Mouse (Mus musculus) kidney, adult 9 months (tissue): Measurements from ENCODE around the gene Gsk3b.
"Not testable (repeated sequence)": the region's sequence is repeated elsewhere in the genome, so short reads cannot be mapped to it uniquely, and the experiment has no call there.

ENCODE experiments used
- DNase-seq: peaks from one replicate; pipeline ENCODE4 v3.0.0; 2022

Gsk3b gene

DNA sequence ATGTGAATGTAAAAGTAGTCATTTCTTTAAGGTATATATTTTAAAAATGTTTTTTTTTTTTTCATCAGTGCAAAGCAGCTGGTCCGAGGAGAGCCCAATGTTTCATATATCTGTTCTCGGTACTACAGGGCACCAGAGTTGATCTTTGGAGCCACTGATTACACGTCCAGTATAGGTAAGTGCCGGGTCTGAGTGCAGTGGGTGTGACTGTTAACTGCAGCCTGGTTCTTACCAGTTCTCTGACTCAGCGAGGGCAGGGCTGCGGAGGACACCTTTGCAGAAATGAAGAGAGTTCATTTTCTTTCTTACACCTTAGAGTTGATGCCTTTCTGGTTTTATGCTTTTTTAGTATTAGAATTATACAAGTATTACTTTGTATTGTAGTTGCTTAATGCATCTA, 102.7 kb downstream of the Gsk3b start:
- DNase-seq: no peak

DNA sequence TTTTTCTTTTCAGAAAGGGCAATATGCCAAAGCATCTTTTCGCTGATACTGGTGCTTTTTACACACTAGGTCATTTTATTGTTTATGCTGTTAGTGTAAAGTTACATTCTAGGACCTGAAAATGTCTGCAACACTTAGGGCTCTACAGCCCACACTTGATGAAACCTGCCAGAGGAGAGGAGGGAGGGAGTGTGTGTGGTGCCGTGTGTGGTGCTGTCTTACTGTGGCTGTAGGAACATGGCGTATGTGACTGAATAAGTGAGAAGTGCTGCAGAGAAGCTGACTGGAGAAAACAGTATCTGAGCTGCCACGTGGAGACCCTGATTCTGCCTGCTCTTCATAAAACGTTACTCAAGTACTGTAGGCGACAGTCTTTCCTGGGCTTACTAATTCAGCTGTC, 103.8 kb downstream of the Gsk3b start:
- DNase-seq: no peak

DNA sequence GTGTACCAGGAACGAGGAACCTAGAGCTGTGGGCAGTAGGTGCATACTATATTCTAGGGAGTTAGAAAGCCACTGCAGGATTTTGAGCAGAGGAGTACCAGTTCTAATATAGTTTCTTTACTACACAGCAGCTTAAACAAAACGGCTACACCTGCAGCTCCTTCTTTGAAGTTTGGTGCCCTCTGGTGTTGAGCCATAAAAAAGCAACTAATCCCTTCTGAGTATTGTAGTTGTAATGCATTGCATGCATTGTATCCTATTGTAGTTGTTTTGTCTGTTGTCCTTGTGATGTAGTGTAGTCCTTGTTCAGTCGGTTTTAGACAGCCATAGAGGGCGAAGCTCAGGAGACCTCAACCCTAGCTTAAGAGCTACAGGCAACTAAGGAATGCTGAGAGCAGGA, 108.5 kb downstream of the Gsk3b start:
- peak; percentile 74 for DNase-seq

DNA sequence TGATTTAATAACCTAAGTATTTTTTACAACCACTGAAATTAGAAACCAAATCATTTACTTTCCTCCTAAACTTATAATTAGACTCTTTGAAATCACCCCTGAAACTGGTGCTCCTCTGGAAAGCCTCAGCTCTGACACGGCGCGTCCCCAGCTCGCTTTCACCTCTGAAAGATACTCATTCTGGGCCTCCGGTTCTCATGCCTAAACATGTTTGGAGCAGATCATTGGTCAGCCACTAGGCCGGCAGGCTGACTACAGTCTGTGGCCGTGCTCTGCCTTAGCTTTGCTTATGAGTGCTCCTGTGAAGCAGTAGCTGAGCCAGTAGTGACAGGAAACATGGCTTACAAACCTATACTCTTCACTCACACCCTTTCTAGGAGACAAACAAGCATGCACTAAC, 116.5 kb downstream of the Gsk3b start:
- no peak for DNase-seq

DNA sequence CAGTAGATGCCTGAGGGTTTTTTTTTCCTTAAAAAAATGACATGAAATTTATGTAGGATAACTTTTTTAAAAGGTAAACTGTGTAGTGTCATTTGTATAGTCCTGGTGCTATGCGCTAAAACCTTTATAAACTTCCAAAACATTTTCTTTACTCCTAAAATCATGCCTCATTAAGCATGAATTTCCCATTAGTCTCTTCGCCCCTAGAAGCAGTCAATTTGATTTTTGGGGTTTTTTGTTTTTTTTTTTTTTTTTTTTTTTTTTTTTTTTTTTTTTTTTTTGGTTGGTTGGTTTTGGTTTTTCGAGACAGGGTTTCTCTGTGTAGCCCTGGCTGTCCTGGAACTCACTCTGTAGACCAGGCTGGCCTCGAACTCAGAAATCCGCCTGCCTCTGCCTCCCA, 133.7 kb downstream of the Gsk3b start:
- DNase-seq: not testable (repeated sequence)

DNA sequence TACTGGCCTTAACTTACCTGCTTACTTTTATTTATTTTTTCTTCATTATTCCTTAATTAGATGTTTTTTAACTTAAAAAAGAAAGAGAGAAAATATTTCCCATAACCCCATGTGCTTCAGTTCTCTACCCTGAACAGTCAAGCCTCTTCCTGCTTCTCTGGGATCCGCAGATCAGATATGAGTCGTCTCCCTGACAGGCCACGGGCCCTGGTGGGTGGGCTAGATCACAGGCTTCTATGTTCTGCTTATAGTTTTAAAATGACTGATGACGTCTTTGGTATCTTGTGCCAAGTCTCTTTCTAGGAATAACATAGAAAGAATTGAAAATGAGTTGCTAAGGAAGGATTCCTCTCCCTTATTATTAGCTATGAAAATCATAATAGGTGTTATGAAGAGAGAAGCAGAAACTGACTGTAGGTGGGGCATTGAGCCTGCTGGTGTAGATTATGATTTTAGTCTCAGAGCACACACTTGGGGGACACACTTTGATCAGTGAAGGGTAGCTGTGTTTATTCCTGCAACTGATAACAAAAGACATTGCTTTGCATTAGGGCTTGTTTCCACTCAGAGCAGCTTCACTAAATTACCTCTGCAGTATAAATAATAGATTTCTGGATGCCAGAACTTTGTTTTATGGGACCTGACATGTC, 148.3 kb downstream of the Gsk3b start:
- DNase-seq: no peak

DNA sequence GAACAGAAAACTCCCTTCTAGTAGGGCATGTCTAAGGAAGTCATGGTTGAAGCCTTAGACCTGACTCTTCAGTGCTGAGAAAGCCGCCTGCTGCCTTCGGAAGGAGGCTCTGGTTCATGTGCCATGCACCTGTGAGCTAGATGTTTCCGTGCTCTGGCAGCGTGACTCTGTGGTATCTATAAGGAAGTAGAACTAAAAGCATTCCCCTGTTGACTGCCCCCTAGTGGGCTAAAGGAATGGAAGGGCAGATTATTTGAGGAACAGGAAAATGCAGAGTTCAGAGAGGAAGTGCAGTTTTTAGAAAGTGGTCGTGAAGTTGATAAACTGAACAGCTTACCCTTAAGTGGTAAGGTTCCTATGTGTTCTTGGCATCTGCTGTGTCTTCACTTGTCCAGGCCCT, 150.9 kb downstream of the Gsk3b start:
- peak; percentile 46 for DNase-seq

DNA sequence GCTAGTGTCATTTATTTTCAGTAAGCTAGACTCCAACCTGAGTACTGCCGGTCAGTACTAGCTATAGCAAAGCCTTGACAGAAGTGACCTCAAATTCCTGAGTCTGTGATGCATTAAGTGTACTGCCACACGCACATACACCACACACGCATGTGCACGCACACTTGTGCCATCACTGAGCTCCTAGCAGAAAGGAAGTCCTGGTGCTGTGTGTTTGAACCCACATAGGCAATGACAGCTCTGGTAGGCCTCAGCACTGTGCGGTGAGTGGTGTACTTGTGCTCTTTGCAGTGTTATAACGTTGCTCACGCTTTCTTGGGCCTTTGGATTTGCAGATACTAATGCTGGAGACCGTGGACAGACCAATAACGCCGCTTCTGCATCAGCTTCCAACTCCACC, 151.4 kb downstream of the Gsk3b start:
- DNase-seq: no peak

DNA sequence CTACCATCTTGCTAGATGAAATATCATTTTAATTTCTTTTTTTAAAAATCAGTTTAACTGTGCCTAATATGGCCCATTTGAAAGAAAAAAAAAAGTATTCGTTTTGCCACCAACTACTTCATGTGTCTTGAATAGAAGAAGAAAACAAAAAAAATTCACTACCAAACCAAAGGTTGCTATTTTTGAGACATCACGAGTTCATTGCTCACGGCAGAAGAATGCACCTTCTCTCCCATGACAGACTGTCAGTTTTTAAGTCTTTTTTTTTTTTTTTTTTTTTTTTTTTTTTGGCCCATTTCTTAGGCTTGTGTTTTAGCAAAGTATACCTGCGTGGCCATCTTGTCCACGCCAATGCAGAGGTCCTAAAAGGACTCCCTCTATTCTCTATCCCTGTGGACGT, 155.3 kb downstream of the Gsk3b start:
- DNase-seq: no peak

DNA sequence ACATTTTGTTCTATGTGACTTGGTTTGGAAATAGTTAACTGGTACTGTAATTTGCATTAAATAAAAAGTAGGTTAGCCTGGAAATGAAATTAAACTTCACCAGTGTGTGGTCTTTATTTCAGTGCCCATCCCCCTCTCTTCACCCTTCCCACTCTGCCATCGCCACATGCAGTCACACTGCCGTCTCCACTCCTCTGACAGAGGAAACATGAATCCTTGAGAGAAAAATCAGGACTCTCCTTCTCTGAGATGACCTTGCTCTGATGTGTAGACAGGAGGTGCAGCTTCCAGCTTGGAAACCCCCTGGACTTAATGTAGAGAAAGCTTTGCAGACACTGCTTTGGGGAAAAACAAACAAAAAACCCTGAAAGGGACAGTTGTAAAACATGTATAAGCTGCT, 156.6 kb downstream of the Gsk3b start:
- DNase-seq: no peak

DNA sequence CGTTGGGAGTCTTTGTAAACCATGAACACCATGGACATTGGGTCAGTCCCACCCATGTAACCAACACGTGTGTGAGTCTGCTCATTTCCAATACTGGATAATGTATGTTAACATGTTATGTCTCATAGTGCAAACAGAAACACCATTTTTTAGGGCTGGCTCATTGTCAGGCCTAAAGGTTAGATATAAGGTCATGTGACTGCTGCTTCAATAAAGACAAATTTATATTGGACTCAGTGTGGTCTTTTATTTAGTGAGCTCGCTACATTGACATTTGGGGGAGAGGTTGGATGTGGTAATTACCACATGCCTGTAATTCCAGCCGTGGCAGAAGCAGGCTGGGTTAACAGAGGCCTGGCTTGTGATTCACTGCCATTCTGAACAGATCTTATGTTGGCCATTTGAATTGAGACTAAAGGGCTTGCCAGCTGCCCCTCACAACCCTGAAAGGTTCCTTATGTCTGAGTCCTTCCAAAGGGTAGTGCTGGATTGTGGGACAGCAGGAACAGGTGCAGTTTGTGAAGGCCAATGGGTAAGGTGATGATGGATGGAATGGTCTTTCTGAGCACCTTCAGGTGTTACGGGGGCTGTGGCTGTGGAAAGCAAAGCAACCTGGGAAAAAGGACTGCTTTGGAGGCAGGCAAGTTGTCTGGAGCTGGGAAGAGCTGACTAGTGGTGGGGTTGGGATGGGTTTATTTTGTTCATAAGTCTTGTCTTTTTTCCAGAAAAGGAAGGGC, 157.2 kb downstream of the Gsk3b start:
- DNase-seq: no peak

DNA sequence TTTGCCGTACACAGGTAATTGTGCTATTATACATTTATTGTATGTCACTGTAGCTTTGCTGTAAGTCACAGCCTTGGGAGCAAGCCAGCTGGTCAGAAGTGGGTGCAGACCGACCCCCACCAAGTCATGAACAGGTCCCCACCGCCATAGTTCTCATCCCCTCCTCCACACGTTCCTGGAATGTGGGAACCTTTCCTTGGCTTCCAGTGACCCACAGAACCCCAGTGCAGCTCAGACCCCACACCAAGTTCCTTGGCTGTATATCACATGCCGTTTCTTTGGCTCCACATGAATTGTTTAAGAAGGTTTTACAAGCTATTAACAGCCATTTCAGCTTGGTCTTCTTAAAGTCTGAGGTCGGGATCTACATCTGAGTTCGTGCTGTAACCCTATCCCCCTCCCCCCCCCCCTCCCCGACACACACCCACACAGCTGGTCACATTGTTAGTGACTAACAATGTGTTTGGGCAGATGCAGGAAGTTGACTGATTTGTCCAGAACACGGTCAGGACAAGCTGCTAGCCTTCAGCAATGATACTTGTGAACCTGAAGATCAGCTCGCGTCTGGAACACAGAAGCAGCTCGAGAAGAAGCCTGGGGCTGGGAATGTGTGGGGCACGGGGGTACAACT, 159.6 kb downstream of the Gsk3b start:
- no peak for DNase-seq

DNA sequence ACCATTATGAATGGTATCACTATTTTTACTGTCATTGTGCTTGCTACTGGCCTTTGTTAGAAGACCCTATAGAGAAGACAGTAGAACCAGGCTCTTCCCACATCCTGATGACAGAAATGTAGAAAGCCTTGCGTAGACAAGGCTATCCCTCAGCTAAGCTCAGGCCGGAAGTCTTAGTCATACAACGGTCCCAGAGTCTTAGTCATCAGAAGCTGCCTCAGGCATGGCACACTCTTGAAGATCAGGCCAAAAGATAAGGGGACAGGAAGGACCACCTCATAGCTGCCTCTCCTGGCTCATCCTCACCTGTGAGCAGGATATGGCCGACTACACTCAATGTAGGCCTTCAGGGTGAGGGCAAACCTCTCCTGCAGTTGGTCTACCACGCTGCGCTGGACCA, 161.7 kb downstream of the Gsk3b start:
- DNase-seq: no peak

DNA sequence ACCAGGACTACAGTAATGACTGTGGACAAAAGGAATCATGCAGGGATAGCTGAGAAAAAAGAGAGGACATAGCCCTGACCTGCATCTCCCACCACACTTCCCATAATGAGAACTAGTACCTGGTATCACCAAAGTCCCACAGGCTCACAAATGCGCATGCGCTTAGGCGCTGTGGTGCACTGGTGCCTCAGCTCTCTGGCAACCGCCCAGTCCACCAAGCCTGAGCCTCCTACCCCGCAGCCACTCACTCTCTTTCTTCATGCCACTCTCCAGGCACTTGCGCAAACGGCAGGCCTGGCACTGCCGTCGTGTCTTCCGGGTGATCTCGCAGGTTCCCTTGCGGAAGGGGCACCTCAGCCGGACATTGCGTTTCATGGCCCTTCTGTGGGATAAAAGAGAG, 165.2 kb downstream of the Gsk3b start:
- no peak for DNase-seq

DNA sequence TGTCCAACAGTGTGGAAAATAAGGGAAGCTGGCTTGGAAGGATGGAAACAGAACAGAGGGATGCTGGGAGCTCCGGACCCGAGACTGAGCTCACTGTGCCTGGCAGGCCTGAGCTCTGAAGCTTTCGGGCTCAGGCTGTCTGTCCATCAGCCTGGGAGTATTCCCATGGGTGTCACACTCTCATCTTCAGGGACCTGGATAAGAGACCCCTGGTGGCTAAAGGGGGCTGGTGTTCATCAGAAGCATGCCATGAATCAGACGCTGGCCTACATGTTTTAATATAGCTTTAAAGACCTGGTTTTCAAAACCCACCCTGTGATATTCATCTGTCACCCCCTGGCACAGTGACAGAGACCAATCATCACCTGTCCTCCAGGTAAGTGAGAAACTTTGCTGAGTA, 166.3 kb downstream of the Gsk3b start:
- no peak for DNase-seq

DNA sequence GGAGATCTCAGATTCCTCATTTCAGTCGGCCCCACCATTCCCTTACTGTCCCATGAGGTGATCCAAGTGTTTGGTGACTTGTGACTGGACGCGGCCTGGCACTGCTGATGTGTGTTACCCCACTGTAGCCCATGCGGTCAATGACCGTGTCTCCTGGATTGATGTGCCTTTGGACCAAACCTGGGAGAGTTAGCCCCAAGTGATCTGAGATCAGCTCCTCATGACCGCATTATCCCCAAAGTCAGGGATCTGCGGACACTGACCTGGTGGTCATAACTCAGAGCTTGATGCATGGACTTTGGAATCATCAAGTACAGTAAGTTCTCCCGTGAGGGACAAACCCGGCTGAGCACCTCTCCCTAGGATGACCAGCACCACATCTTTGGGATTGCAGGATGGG, 167.1 kb downstream of the Gsk3b start:
- DNase-seq: peak; percentile 70

DNA sequence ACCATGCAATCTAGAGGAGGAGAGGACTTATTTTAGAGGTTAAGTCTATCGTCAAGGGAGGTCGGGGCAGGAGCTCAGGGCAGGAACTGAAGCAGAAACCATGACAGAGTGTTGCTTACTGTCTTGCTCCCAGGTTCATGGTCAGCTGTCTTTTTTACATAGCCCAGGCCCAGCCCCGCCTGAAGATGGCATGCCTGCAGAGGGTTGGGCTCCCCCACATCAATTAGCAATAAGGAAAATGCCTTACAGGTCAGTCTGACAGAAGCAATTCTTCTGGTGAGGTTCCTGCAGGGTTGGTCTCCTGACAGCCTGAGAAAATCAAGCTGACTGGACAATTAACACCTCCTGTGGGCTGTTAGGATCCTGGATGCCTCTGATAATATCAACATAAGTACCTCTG, 182.8 kb downstream of the Gsk3b start:
- DNase-seq: no peak

DNA sequence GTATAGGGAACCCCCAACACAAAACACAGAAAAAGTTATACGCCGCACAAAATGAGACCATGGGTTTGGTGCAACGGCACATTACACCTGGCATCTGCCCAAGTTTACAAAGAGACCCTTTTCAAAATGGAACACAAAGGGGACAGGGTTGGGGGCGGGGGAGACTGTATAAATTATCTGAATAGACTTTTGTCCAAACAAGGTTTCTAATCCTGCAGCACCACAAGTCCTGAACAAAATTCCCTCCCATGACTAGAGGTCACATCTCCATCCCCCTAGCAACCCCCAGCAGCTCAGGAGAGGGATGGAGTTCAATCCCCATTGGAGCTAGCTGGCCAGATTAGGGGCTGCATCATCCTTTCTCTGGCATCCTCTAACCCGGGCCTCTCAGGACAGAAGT, 183.7 kb downstream of the Gsk3b start:
- DNase-seq: no peak

DNA sequence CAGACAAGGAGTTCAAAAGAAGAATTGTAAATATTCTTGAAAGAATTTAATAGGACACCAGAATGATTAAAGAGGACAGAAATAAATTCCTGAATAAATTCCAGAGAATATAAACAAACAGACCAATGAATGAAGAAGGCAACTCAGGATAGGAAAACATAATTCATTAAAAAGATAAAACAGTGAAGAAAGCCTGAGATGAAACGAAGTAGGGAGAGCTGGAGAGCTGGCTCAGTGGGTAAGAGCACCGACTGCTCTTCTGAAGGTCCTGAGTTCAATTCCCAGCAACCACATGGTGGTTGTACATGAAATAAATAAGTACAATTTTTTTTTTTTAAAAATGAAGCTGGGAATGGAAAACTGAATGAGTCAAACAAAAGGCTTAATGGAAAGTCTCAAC, 185.9 kb downstream of the Gsk3b start:
- DNase-seq: no peak

DNA sequence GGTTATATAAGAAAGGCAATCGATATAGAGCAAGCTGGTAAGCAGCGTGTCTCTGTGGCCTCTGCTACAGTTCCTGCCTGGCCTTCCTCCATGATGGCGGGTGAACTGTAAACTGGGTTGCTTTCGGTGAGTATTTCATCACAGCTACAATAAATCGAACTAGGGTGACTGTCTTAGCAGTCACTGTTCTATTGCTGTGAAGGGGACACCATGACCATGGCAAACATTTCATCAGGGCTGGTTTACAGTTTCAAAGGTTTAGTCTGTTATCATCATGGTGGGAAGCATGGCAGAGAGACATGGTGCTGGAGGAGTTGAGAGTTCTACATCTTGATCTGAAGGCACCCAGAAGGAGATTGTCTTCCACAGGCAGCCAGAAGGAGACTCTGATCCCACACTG, 191.0 kb downstream of the Gsk3b start:
- no peak for DNase-seq

DNA sequence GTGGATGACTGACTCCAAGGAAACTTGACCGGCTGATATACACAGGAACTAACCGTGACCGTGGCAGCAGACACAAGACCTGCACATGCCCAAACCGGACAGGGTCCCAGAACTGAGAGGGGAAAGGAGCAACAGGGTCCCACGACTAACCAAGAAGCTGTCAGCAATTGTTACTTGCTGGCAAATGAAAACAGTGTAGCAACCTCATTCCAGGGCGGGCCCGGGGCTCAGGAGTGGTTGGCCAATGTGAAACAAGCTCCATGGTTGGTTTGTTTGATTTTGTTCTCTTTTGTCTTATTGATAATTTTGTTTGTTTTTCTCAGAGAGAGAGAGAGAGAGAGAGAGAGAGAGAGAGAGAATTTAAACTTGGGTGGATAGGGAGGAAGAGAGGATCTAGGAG, 192.2 kb downstream of the Gsk3b start:
- DNase-seq: no peak

DNA sequence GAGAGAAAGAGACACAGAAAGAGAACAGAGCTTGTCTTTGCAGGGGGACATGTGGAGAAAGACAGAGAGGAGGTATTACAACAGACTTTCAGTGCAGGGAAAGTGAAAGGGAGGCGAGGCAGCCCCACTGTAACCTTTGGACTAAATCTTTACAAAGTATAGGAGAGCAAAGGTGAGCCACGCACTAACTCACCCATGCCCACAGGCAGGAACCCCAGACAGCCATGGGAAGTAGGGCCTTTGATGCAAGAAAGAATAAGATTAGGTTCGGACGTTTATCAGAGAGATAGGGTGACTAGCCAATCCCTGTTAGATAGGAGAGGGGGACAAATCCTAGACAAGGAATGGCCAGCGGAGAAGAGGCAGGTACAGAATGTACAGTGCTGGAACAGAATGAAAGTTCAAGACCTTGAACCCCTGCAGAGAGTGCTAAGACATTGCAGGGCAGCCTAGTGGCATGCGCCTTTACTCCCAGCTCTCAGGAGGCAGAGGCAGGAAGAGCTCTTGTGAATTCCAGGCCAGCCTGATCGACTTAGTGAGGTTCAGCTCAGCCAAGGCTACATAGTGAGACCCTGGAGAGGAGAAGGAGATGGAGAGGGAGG, 193.9 kb downstream of the Gsk3b start:
- no peak for DNase-seq

DNA sequence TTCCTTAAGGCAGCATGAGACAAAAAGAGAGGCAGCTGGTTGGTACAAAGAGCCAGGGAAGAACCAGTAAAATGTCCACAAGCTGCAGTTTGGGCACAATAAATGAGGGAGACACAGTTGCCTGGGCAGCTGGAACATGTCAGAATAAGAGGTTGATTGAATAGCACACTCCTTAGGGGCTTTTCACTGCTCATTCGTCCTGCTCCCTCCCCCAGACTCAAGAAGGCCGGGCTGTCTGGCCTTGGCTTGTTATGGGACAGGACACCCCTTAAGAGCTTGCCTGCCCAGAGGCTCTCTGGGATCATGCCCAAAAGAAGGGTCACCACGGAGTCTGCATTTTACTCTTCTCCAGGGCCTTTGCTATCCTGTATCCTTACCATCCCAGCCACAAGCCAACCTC, 194.5 kb downstream of the Gsk3b start:
- DNase-seq: no peak

DNA sequence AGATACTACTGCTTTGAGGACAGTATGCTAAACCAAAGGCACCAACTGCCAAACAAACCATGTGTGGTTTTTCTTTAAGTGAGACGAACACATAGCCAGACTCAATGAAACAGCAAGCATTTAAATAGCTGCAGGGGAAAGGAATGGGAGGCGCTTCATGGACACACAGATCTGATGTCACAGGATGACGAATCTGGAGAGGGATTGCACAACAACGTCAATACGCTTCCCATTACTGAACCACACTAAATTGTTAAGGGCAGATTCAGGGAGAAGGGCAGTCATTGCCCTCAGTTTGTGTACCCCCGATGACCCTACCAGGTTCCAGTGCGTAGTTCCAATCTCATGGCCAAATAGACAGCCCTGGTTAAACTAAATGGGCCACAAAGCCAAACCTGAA, 197.0 kb downstream of the Gsk3b start:
- no peak for DNase-seq
